In genomic region chr6:127179056-127179759, GRCm38 (mm10) we compare ENCODE assay signal across 16 mouse cellular contexts. TPM values are rescaled to one million over a fixed set of nuclear protein-coding genes. Genes with fewer than 3 reads are reported as not detected.
DNase-seq lines count a peak whose midpoint lies in the region; ATAC-seq and TF ChIP-seq lines count a peak whose summit lies in the region.
"Had no signal": no experiment of that assay in that cellular context is flagged by ENCODE, and none has a peak within 500 bp of the region (broad histone marks: within the 10 kb centered on the region; RNA-seq: fewer than 3 reads in every experiment).

No protein-coding gene starts in this region.

- H3K4me3 ChIP-seq in hindbrain, postnatal 0 days (ENCODE audit: low read length): no peak overlapping the region
- no peak overlapping the region for H3K4me3 ChIP-seq in midbrain, postnatal 0 days (ENCODE audit: low read depth, low read length)
- H3K4me3 ChIP-seq: heart, embryonic 12.5 days; limb, embryonic 13.5 days; myocyte had no signal

- 32% methylated on average over 12 of the region's 12 CpGs for WGBS in hindbrain, postnatal 0 days
- WGBS in midbrain, postnatal 0 days: 25% methylated on average over 12 of the region's 12 CpGs

- DNase-seq in kidney, postnatal 10 days: peak; percentile 45
- DNase-seq in kidney, postnatal 25 days: no peak
- DNase-seq in retina, postnatal 1 day: peak; percentile 30
- no peak for DNase-seq in retina, embryonic 14.5 days (ENCODE audit: low spot score)
- peak; percentile 58 for DNase-seq in hindbrain, postnatal 0 days (ENCODE audit: low spot score)
- DNase-seq in midbrain, postnatal 0 days (ENCODE audit: low spot score): peak; percentile 55
- DNase-seq in cerebellum, adult 8-10 months: no peak
- DNase-seq: adrenal gland, adult 8-10 months; cerebellum, adult 9-11 months; gastrocnemius, postnatal 36 days; heart, postnatal 4 days; kidney, adult 2 months; thymus, adult 2 months had no signal

- H3K4me2 ChIP-seq in hindbrain, postnatal 0 days (ENCODE audit: low read depth, low read length): no peak overlapping the region
- no peak overlapping the region for H3K4me2 ChIP-seq in midbrain, postnatal 0 days (ENCODE audit: low read depth, low read length, poor library complexity, severe bottlenecking)
- H3K4me2 ChIP-seq: heart, embryonic 12.5 days; limb, embryonic 13.5 days had no signal

- no peak overlapping the region for H3K27ac ChIP-seq in hindbrain, postnatal 0 days
- H3K27ac ChIP-seq in midbrain, postnatal 0 days (ENCODE audit: low read depth, low read length): no peak overlapping the region
- H3K27ac ChIP-seq: limb, embryonic 13.5 days had no signal

- TF ChIP-seq CTCF in hindbrain, postnatal 0 days (IDR thresholded peaks at IDR 0.05; ENCODE audit: low read depth): no peak
- no peak for TF ChIP-seq CTCF in midbrain, postnatal 0 days (IDR thresholded peaks at IDR 0.05)

- H3K9me3 ChIP-seq in hindbrain, postnatal 0 days (ENCODE audit: low read length): no peaks in the 10 kb centered on the region
- no peaks in the 10 kb centered on the region for H3K9me3 ChIP-seq in midbrain, postnatal 0 days (ENCODE audit: low read length)
- H3K9me3 ChIP-seq: heart, embryonic 12.5 days; limb, embryonic 13.5 days had no signal

- no peaks in the 10 kb centered on the region for H3K27me3 ChIP-seq in hindbrain, postnatal 0 days (ENCODE audit: insufficient read depth, low read length)
- H3K27me3 ChIP-seq in midbrain, postnatal 0 days (ENCODE audit: insufficient read depth, low read length): no peaks in the 10 kb centered on the region
- H3K27me3 ChIP-seq: heart, embryonic 12.5 days; limb, embryonic 13.5 days had no signal

- no peak overlapping the region for H3K9ac ChIP-seq in hindbrain, postnatal 0 days (replicated peaks; ENCODE audit: low read length)
- H3K9ac ChIP-seq in midbrain, postnatal 0 days (replicated peaks; ENCODE audit: low read length, poor library complexity, severe bottlenecking): no peak overlapping the region
- H3K9ac ChIP-seq: heart, embryonic 12.5 days; limb, embryonic 13.5 days had no signal

- ATAC-seq in hindbrain, postnatal 0 days: no peak
- no peak for ATAC-seq in midbrain, postnatal 0 days (ENCODE audit: low FRiP score)

- 0 out of 2 replicates have a peak, but pooled peaks cover 9% of the 10 kb centered on the region for H3K4me1 ChIP-seq in hindbrain, postnatal 0 days (ENCODE audit: insufficient read depth, low read length)
- H3K4me1 ChIP-seq in midbrain, postnatal 0 days (ENCODE audit: insufficient read depth, low read length): 0 out of 2 replicates have a peak, but pooled peaks cover 3% of the 10 kb centered on the region

- no peaks in the 10 kb centered on the region for H3K36me3 ChIP-seq in hindbrain, postnatal 0 days (ENCODE audit: insufficient read depth, low read length)
- H3K36me3 ChIP-seq in midbrain, postnatal 0 days (ENCODE audit: insufficient read depth, low read length): no peaks in the 10 kb centered on the region
- H3K36me3 ChIP-seq: heart, embryonic 12.5 days; limb, embryonic 13.5 days had no signal

RNA-seq across cellular contexts. Expression of gene Ccnd2, which starts 27.2 kb away (rescaled TPM):
- total RNA-seq in hindbrain, postnatal 0 days (2014; rRNA removed): 22.3 and 27.1 TPM in 2 replicates
- 229 and 263 TPM in 2 replicates for polyA plus RNA-seq in hindbrain, postnatal 0 days (2015; fragmentation: Nextera tagmentation; extraction: Ambion mirVana)
- total RNA-seq in midbrain, postnatal 0 days (2014; rRNA removed): 13.9 and 14.5 TPM in 2 replicates
- polyA plus RNA-seq in midbrain, postnatal 0 days (2015; fragmentation: Nextera tagmentation; extraction: Ambion mirVana): 95.6 and 106 TPM in 2 replicates

Comparison
In these comparisons a context has a peak if more than half of its experiments do, and no peak if none do; other contexts are left out.
1. DNase-seq: peak in kidney, postnatal 10 days (single experiment), retina, postnatal 1 day (single experiment), hindbrain, postnatal 0 days (single experiment) and midbrain, postnatal 0 days (single experiment); none in kidney, postnatal 25 days (0 of 2), retina, embryonic 14.5 days (single experiment) and cerebellum, adult 8-10 months (single experiment).